Mouse (Mus musculus): ENCODE data around the gene Cbx3. TPM values are rescaled to one million over a fixed set of nuclear protein-coding genes. Genes with fewer than 3 reads are reported as not detected.
A peak's percentile ranks its signal among the peaks of the same experiment; 100 is the strongest.
"Not testable (repeated sequence)": the region's sequence is repeated elsewhere in the genome, so short reads cannot be mapped to it uniquely, and the experiment has no call there.

Gene Cbx3
- polyA plus RNA-seq, 1 experiment from 2014 or later: 53.6 TPM

DNA sequence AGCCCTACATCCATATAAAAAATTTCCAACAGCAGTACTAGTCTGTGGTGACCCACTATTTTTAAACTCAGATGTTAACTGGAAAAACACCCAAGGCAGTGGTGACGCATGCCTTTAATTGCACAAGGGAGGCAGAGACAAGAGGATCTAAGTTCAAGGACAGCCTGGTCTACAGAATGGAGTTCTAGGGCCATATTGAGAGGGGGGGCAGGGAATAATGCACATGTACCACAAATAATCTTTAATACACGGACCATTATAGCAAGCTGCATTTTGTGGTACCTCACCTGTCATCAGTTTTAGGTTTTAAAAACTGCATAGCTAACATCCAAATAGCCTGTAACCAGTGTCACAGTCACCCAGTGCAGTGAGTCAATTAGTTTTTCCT is 11.2 kb upstream of the Cbx3 start:
- H3K27ac ChIP-seq: no peak overlapping the region
- H3K4me3 ChIP-seq (ENCODE audit: inconsistent target): no peak overlapping the region
- peaks cover 17% of the 10 kb centered on the region for H3K79me2 ChIP-seq (ENCODE audit: inconsistent target)
- peaks cover 44% of the 10 kb centered on the region for H3K36me3 ChIP-seq (ENCODE audit: inconsistent target)
- WGBS (ENCODE audit: missing documents): 86% methylated on average over 2 of the region's 2 CpGs

- H3K4me3 ChIP-seq (ENCODE audit: inconsistent target): no peak overlapping the region
- no peak overlapping the region for H3K27ac ChIP-seq
- WGBS (ENCODE audit: missing documents): 87% methylated on average over 5 of the region's 5 CpGs
- peaks cover 23% of the 10 kb centered on the region for H3K79me2 ChIP-seq (ENCODE audit: inconsistent target)
- H3K36me3 ChIP-seq (ENCODE audit: inconsistent target): peaks cover 48% of the 10 kb centered on the region
Observed at GRCm38 (mm10) chr6:51459313-51460020, 10.7 kb upstream of the Cbx3 start.

DNA sequence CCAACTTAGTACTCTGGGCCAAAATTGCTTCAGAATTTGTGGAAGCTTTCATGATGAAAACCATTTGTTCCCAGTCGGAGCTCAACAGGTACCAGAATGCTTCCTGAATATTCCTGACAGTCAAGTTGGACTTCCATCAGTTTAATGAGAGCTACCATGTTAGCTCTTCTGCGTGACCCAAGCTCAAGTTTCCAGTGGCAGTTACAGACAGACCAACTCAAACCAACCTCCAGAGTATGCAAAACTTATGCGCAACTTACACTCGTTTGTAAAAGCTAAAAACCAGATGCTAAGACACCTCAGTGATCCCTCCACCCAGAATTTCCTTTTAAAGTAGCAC is 10.2 kb upstream of the Cbx3 start:
- WGBS (ENCODE audit: missing documents): 77% methylated on average over 4 of the region's 4 CpGs
- H3K27ac ChIP-seq: no peak overlapping the region
- H3K79me2 ChIP-seq (ENCODE audit: inconsistent target): peaks cover 28% of the 10 kb centered on the region
- H3K4me3 ChIP-seq (ENCODE audit: inconsistent target): no peak overlapping the region
- H3K36me3 ChIP-seq (ENCODE audit: inconsistent target): peaks cover 54% of the 10 kb centered on the region

DNA sequence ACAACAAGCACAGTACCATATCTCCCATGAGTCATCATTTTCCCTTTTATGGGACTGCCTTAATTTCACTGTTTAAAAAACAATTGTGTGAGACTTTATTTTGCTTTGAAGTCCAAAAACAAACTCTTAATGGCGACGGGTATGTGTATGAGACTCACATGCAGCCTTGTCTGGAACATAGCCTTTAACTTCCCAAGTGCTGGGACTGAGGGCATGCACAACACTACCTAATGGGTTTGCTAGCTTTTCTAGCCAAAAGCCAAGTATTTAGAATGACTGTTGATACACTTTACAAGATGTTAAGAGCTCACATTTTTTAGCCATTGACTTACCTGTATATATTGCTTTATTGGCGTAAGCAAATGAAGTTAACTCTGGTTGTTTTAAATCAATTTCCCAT is 9.8 kb upstream of the Cbx3 start:
- no peak overlapping the region for H3K4me3 ChIP-seq (ENCODE audit: inconsistent target)
- no peak overlapping the region for H3K27ac ChIP-seq
- peaks cover 57% of the 10 kb centered on the region for H3K36me3 ChIP-seq (ENCODE audit: inconsistent target)
- 90% methylated on average over 3 of the region's 3 CpGs for WGBS (ENCODE audit: missing documents)
- H3K79me2 ChIP-seq (ENCODE audit: inconsistent target): peaks cover 32% of the 10 kb centered on the region

DNA sequence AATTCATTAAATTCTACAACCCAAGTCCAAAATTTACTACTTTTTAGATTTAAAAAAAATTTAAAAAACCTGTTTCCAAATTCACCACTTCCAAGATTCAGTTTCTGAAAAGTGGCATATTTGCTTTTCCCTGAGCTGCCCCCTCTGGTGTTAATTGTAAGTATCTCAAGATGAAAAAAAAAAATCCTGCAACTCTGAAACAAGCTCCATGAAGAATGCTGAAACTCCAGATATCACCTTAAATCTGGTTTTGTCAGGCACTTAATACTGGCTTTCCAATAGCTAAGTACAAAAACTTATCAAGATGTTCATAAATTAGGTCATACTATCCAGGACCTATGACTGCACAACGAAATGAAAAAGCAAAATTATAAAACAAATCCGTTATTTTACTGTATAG is 2.5 kb upstream of the Cbx3 start:
- Histone ChIP-seq H3K36me3 (ENCODE audit: inconsistent target) (peaks cover 34% of the 10 kb centered on the region), H3K27ac (peak overlapping the region; percentile 96), H3K4me3 (ENCODE audit: inconsistent target) (peak overlapping the region; percentile 72), H3K79me2 (ENCODE audit: inconsistent target) (peaks cover 87% of the 10 kb centered on the region)
- 6% methylated on average over 2 of the region's 2 CpGs for WGBS (ENCODE audit: missing documents)

DNA sequence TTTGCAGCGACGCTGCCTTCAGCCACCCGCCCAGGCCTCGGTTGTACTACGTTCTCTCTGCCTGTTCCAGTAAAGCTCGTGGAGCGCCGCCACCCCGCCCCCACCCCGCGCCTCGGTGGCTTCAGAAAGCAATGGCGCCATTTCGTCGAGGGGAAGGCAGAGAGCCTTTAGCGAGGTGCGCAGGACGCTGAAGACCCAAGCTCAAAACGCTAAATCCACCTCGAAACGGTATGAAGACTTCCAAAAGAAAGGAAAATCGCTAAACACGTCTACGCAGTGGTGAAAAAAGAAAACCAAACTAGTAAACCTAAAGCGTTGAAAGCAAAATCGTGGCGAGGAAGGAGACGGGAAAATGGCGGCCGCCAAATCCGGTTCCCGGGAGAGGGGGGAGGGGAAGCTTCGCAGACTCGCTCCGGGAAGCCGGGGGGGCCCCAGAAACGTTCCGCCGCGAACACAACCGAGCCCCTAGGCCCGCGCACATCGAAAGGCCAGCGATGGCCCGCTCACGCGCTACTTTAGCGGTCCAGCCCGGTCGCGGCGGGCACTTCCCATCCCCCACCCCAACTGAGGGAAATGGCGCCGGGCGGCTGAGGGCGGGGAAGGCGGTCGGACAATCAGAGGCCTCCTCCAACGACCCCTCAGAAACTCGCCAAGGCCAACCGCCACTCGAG is 1.1 kb upstream of the Cbx3 start:
- peaks cover 87% of the 10 kb centered on the region for H3K79me2 ChIP-seq (ENCODE audit: inconsistent target)
- WGBS (ENCODE audit: missing documents): under 1% methylated on average over 60 of the region's 63 CpGs
- peak overlapping the region; percentile 96 for H3K27ac ChIP-seq
- H3K36me3 ChIP-seq (ENCODE audit: inconsistent target): peaks cover 20% of the 10 kb centered on the region
- peak overlapping the region; percentile 72 for H3K4me3 ChIP-seq (ENCODE audit: inconsistent target)

- under 1% methylated on average over 63 of the region's 63 CpGs for WGBS (ENCODE audit: missing documents)
- H3K36me3 ChIP-seq (ENCODE audit: inconsistent target): peaks cover 13% of the 10 kb centered on the region
Observed at GRCm38 (mm10) chr6:51469715-51470310, 347 bp upstream of the Cbx3 start, which contains the start of gene Hnrnpa2b1. Gene Hnrnpa2b1 (minus strand): TSS chr6:51469894.

GRCm38 (mm10) chr6:51471179-51471505 is 982 bp downstream of the Cbx3 start:
- Histone ChIP-seq H3K36me3 (ENCODE audit: inconsistent target) (peaks cover 10% of the 10 kb centered on the region; the same call in 1 of the 2 replicates), H3K79me2 (ENCODE audit: inconsistent target) (peaks cover 87% of the 10 kb centered on the region), H3K4me3 (ENCODE audit: inconsistent target) (peak overlapping the region; percentile 72), H3K27ac (peak overlapping the region; percentile 66)
- WGBS (ENCODE audit: missing documents): 0% methylated on average over 6 of the region's 10 CpGs

More at GRCm38 (mm10) chr6:51469715-51470310, 347 bp upstream of the Cbx3 start, which contains the start of gene Hnrnpa2b1:
- Histone ChIP-seq H3K27ac (peak within 1 kb of the TSS; percentile 96), H3K79me2 (ENCODE audit: inconsistent target) (peaks cover 87% of the 10 kb centered on the region), H3K4me3 (ENCODE audit: inconsistent target) (peak within 1 kb of the TSS; percentile 72)

- peaks cover 12% of the 10 kb centered on the region; the same call in 1 of the 2 replicates for H3K36me3 ChIP-seq (ENCODE audit: inconsistent target)
- peak overlapping the region; percentile 72 for H3K4me3 ChIP-seq (ENCODE audit: inconsistent target)
- 38% methylated on average over 3 of the region's 3 CpGs for WGBS (ENCODE audit: missing documents)
- no peak overlapping the region for H3K27ac ChIP-seq
- H3K79me2 ChIP-seq (ENCODE audit: inconsistent target): peaks cover 87% of the 10 kb centered on the region
Observed at GRCm38 (mm10) chr6:51471782-51472181, 1.6 kb downstream of the Cbx3 start.

DNA sequence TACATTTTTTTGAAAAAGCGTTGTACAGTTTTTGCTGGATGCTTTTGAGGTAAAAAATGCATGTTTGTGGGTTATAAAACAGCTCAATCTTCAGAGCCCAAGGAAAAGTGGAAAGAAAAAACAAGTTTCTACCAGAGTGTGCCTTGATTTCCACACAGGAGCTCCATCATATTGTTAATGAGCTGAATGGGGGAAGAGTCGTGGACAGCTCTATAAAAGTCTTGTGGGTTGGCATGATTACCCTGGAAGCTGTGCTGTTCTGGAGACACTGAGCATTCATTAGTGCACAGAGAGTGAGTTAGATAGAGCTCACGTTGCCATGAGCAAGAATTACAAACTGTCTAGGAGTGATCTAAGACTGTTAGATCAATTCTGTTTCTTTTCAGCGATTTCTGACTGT is 2.1 kb downstream of the Cbx3 start:
- H3K4me3 ChIP-seq (ENCODE audit: inconsistent target): no peak overlapping the region
- H3K36me3 ChIP-seq (ENCODE audit: inconsistent target): peaks cover 12% of the 10 kb centered on the region; the same call in 1 of the 2 replicates
- 46% methylated on average over 4 of the region's 4 CpGs for WGBS (ENCODE audit: missing documents)
- H3K27ac ChIP-seq: no peak overlapping the region
- peaks cover 87% of the 10 kb centered on the region for H3K79me2 ChIP-seq (ENCODE audit: inconsistent target)

- Histone ChIP-seq H3K36me3 (ENCODE audit: inconsistent target) (peaks cover 48% of the 10 kb centered on the region), H3K27ac (no peak overlapping the region), H3K4me3 (ENCODE audit: inconsistent target) (no peak overlapping the region), H3K79me2 (ENCODE audit: inconsistent target) (peaks cover 38% of the 10 kb centered on the region)
- WGBS (ENCODE audit: missing documents): 86% methylated on average over 4 of the region's 4 CpGs
Observed at GRCm38 (mm10) chr6:51479136-51479731, 9.1 kb downstream of the Cbx3 start.

GRCm38 (mm10) chr6:51481548-51481947 is 11.4 kb downstream of the Cbx3 start:
- WGBS (ENCODE audit: missing documents): 95% methylated on average over 8 of the region's 8 CpGs
- H3K36me3 ChIP-seq (ENCODE audit: inconsistent target): peaks cover 37% of the 10 kb centered on the region
- peaks cover 15% of the 10 kb centered on the region for H3K79me2 ChIP-seq (ENCODE audit: inconsistent target)
- H3K4me3 ChIP-seq (ENCODE audit: inconsistent target): no peak overlapping the region
- no peak overlapping the region for H3K27ac ChIP-seq

GRCm38 (mm10) chr6:51483861-51484260 is 13.7 kb downstream of the Cbx3 start:
- Histone ChIP-seq H3K27ac (no peak overlapping the region), H3K4me3 (ENCODE audit: inconsistent target) (no peak overlapping the region), H3K36me3 (ENCODE audit: inconsistent target) (peaks cover 32% of the 10 kb centered on the region), H3K79me2 (ENCODE audit: inconsistent target) (no peaks in the 10 kb centered on the region)
- WGBS (ENCODE audit: missing documents): 100% methylated on average over 3 of the region's 3 CpGs

- 97% methylated on average over 4 of the region's 8 CpGs for WGBS (ENCODE audit: missing documents)
Observed at GRCm38 (mm10) chr6:51484556-51484955, 14.4 kb downstream of the Cbx3 start.

DNA sequence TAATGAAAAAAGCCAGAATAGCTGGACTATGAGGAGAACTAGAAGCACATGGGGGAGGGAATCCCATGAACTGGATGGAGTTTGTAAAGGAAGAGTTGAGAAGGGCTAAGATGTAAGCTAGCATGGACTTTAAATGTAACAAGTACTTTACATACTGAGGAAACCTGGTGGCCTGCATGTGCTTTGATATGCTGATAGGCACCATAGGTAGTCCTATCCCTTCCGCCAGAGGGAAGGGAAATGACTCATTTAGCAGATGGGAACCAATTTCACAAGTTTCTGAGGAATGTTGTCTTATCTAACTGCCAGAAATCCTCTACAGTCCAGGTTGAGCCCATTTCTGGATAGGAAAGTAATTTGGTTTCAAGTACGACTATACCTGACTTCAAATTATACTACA is 15.5 kb downstream of the Cbx3 start:
- Histone ChIP-seq H3K4me3 (ENCODE audit: inconsistent target) (no peak overlapping the region), H3K36me3 (ENCODE audit: inconsistent target) (peaks cover 16% of the 10 kb centered on the region; the same call in 1 of the 2 replicates), H3K27ac (no peak overlapping the region), H3K79me2 (ENCODE audit: inconsistent target) (no peaks in the 10 kb centered on the region)
- WGBS (ENCODE audit: missing documents): 95% methylated on average over 2 of the region's 2 CpGs

More at GRCm38 (mm10) chr6:51484556-51484955, 14.4 kb downstream of the Cbx3 start:
- not testable (repeated sequence) for H3K27ac ChIP-seq; H3K4me3 ChIP-seq (ENCODE audit: inconsistent target); H3K79me2 ChIP-seq (ENCODE audit: inconsistent target)
- peaks cover 26% of the 10 kb centered on the region; the same call in 1 of the 2 replicates for H3K36me3 ChIP-seq (ENCODE audit: inconsistent target)
